Mouse (Mus musculus) ovary, postnatal 14 days (tissue): ENCODE results near the gene Rpl18a.
A peak's percentile ranks its signal among the peaks of the same experiment; 100 is the strongest.

Experiments used
- DNase-seq: peaks from one replicate; pipeline ENCODE4 v3.0.0; 2022; ENCODE audit warnings: low spot score

Gene Rpl18a

DNA sequence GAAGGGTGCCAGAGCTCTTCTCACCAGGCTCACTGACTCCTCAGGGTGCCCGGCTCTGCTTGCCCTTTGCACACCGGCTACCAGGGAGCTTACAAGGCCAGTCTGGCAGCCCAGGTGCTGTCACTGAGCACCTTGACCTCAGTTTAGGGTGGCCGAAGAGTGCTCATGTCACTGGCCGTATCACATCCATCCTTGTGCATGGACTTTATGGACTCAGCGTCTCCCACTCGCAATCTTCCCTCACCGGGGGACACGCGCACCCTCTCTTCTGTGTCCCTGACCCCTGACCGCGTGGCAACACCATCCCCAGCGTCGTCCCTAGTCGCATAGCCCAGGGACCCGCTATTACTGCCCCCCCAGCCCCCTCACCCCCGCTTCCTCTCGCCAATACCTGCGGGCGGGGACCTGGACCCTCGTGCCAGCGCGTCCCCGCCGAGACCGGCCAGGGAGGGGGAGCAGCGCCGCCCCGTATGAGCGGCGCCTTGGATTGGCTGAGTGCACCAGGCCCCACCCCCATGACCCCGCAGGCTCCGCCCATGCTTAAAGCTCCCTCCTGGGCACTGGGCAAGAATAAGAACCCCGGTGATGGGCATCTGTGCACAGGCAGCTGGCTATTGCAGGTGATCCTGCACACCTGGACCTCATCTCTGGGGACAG lies 40.5 kb downstream of the Rpl18a start:
- DNase-seq, result peak; percentile 57

- no peak for DNase-seq
Observed at GRCm38 (mm10) chr8:70856028-70856427, 41.2 kb downstream of the Rpl18a start.

DNA sequence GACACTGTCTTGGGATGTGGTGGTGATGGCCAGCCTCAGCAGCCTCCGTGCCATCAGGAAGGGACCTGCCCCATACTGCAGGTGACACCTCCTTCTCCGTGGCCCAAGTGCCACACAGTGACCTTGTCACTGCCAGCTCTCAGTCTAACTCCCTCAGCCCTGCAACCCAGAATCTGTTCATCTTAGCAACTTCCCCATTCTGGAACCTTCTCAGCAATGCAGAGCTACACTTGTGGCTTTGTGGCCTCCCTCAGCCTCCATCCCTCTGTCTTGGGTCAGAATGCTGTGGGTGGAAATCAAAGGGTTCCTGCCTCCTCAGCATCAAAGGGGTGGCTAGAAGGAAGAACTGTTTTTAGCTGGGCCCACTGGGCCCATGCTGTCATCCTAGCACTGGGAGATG lies 43.3 kb downstream of the Rpl18a start:
- no peak for DNase-seq

DNA sequence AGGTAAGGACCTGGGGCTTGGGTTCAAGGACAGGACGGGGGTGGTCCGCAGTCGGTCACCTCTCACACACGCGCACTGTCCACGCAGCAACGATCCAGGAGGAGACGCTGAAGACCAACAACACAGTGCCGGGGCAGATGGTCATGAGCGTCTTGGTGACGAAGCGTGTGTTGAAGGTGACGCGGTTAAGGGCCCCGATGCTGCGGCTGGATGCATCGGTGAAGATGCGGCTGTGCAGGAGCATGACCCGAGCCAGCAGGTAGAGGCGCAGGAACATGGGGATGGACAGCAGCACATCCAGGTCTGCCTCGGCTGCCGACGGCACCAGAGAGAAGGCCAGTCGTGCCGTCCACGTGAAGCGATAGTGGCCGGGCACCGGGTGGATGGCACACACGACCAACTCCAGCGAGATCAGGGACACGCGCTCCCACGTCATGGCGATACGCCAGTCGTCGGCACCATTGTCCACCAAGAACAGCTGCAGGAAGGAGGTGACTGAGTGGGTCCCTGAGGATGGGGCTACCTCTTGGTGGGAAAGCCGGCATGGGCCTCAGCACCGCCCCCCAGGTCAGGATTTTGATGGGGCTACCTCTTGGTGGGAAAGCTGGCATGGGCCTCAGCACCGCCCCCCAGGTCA lies 44.5 kb downstream of the Rpl18a start:
- DNase-seq, result no peak

DNA sequence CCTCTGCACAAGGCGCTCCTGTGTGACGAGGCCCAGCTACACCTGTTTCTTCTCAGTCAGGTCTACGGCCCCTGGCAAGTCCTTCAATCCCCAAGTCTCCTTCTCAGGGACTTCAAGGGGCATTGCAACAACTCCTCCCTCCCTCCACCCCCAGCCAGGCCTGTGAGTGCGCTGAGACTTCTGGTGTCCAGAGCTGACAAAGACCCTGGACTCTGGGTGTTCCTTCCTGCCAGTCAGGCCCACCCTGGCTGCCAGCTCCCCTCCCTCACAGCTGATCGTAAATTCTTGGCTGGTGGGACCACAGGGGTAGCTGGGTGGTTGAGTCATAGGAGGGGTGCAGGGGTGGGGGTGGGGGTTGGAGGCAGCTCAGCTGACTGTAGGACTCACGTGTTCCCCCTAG lies 45.4 kb downstream of the Rpl18a start:
- DNase-seq, result no peak

DNA sequence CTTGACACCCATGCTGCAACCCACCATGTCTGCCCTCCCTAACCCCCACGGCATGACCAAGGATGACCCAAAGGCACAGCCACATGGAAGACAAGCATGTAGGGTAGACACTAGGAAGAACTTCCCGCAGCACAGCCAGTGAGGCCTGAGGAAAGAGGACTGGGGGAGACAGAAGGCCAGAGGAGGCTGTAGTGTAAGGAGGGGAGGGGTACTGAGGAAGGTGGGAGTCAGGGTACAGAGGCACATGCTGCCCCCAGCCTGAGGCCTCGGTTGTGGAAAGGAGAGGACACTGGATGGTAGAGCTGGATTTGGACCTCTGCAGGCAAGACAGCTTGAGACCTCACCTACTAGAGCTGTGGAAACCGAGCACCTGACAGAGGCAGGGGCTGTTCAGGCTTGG lies 46.3 kb downstream of the Rpl18a start:
- DNase-seq, result no peak

DNA sequence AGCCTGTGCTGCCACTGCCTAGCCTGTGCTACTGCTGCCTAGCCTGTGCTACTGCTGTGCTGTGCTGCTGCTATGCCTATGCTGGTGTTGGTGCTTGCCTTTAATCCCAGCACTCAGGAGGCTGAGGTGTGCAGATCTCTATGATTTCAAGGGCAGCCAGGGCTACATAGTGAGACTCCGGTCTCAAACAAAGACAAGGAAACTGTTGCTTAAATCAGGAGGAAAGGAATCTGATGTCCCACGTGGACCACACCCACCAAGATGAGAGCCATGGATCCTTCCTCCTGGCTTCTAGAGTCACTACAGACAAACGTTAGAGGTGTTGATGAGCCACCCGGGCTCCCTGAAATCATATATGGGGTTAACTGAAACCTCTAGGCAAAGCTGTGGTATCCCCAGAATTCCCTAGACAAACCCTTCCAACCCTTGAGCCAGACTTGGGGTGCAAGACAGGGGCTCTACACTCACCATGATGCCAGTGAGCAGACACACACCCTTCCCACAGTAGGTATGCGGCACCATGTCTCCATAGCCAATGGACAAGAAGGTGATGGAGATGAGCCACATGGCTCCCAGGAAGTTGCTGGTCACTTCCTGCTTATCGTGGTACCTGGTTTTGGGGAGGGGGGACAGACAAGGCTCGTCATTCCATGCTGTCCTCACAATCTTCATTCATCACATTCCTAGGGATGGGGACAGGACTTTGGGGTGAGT lies 46.9 kb downstream of the Rpl18a start:
- no peak for DNase-seq

- DNase-seq, result no peak
Observed at GRCm38 (mm10) chr8:70849333-70849990, 47.8 kb downstream of the Rpl18a start.

- DNase-seq, result no peak
Observed at GRCm38 (mm10) chr8:70846371-70847154, 50.6 kb downstream of the Rpl18a start.

- no peak for DNase-seq
Observed at GRCm38 (mm10) chr8:70845108-70845507, 52.1 kb downstream of the Rpl18a start.
